Mouse (Mus musculus) stomach, postnatal 0 days (tissue): ENCODE data around the gene Fgf22.

Source experiments
- CTCF ChIP-seq: IDR thresholded peaks from 2 replicates; pipeline ENCODE4 v1.5.1; 2016; ENCODE audit warnings: antibody characterized with exemption, low read depth, mild to moderate bottlenecking, moderate library complexity
- EP300 ChIP-seq: optimal IDR thresholded peaks from 2 replicates; pipeline ENCODE3; 2016; ENCODE audit warnings: antibody characterized with exemption

DNA sequence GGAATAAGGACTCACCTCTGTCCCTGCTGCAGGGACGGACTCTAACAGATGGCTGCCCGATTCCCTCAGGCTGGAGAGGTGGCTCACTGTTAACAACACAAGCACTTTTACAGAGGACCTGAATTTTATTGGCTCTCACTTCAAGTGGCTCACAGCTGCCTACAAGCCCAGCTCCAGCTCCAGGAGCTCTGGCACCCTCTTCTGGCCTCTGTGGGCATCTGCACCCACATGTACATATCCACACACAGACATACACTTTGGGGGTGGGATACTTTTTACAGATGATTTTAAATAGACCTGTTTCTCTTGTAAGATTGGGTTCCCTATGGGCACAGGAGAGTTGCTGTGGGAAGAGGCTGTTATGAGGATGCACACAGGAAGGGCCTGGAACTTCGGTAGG lies 17.4 kb downstream of the Fgf22 start:
- TF ChIP-seq EP300 (no peak), CTCF (peak; percentile 48)
